Mouse (Mus musculus) heart, postnatal 0 days (tissue): ENCODE measurements around the gene Trmt44. TPM values are rescaled to one million over a fixed set of nuclear protein-coding genes. Genes with fewer than 3 reads are reported as not detected.

Experiments used
- ATAC-seq: fragments of 200-750 bp; cut with Nextera tagmentation; 2 replicates; pipeline ENCODE4 v1.8.0; 2017; ENCODE audit warnings: low read depth, moderate number of reproducible peaks, moderate library complexity; ENCODE audit not compliant: insufficient read depth
- DNase-seq: peaks from one replicate; pipeline ENCODE4 v3.0.0-alpha.2; 2016; ENCODE audit warnings: low spot score
- H3K27ac ChIP-seq: fragments of 300-500 bp; sonication (generic); 2 replicates; pipeline ENCODE4 v1.5.1; 2014; ENCODE audit warnings: low read depth, mild to moderate bottlenecking
- H3K27me3 ChIP-seq: fragments of 300-500 bp; sonication (generic); 2 replicates; pipeline ENCODE4 v1.6.1; 2014; ENCODE audit warnings: low read length, mixed read lengths; ENCODE audit not compliant: control insufficient read depth, insufficient read depth
- H3K36me3 ChIP-seq: fragments of 300-500 bp; sonication (generic); replicated peaks from 2 replicates; pipeline ENCODE4 v1.6.1; 2014; ENCODE audit warnings: low read length, mixed read lengths; ENCODE audit not compliant: control insufficient read depth, insufficient read depth
- H3K4me1 ChIP-seq: fragments of 300-500 bp; sonication (generic); 2 replicates; pipeline ENCODE4 v1.6.1; 2014; ENCODE audit warnings: antibody characterized with exemption; ENCODE audit not compliant: control insufficient read depth, insufficient read depth
- H3K4me2 ChIP-seq: fragments of 300-500 bp; sonication (generic); 2 replicates; pipeline ENCODE4 v1.6.1; 2014; ENCODE audit warnings: low read depth, mild to moderate bottlenecking, low read length, moderate library complexity
- H3K4me3 ChIP-seq: fragments of 300-500 bp; sonication (generic); 2 replicates; pipeline ENCODE4 v1.5.1; 2014; ENCODE audit warnings: low read depth, low read length
- H3K9ac ChIP-seq: fragments of 300-500 bp; sonication (generic); replicated peaks from 2 replicates; pipeline ENCODE4 v1.6.1; 2014; ENCODE audit warnings: low read depth, low read length, mixed read lengths
- H3K9me3 ChIP-seq: fragments of 300-500 bp; sonication (generic); replicated peaks from 2 replicates; pipeline ENCODE4 v1.6.1; 2016; ENCODE audit warnings: low read length; ENCODE audit not compliant: control insufficient read depth
- CTCF ChIP-seq: IDR thresholded peaks from 2 replicates; pipeline ENCODE4 v1.5.1; 2016; ENCODE audit warnings: antibody characterized with exemption, control low read depth, low read depth
- EP300 ChIP-seq: IDR thresholded peaks from 2 replicates; pipeline ENCODE4 v1.6.1; 2016; ENCODE audit warnings: antibody characterized with exemption, low read depth
- WGBS: fragments of 180-500 bp; shearing (Covaris S2); extraction: QIAGEN DNeasy Blood & Tissue Kit; methylation state at CpG from one replicate; pipeline ENCODE4 v1.1.7; 2014; 5-methylcytosine and 5-hydroxymethylcytosine counted together
- polyA plus RNA-seq: library from polyadenylated mRNA; unstranded; fragments of >200 nt; fragmentation: Nextera tagmentation; extraction: Ambion mirVana; gene quantifications from 2 replicates; pipeline ENCODE4 v1.2.1, GENCODE M21; 2015
- total RNA-seq: library from RNA; depleted of rRNA; stranded (reverse); fragments of >200 nt; gene quantifications from 2 replicates; pipeline ENCODE4 v1.2.3, GENCODE M21; 2014; ENCODE audit warnings: low replicate concordance

Trmt44 gene
- total and polyA plus RNA-seq, 2 experiments from 2014 or later: 2.6 to 7.3 TPM

DNA sequence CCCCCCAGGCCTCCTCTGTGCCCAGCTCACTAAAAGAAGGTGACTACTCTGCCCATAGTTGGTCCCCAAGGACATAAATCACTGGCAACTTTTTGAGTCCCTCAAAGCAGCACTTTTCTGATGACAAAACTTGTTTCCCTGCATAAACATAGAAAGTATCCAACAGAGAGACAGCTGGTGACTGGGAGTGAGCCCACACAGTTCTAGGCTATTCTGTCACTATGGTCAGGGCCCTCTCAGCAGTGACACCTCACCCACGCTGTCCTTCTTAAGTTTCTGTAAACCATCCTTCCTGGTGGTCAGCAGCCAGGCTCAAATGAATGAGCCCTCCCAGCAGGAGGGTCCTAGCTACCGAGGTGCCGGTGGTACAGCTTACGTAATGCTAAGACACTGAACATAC, 8.2 kb downstream of the Trmt44 start:
- 88% methylated on average over 4 of the region's 4 CpGs for WGBS
- no peak overlapping the region for H3K9ac ChIP-seq
- no peak overlapping the region for H3K4me3 ChIP-seq
- TF ChIP-seq EP300: no peak
- no peak for TF ChIP-seq CTCF
- H3K4me1 ChIP-seq: peaks cover 15% of the 10 kb centered on the region; the same call in 1 of the 2 replicates
- DNase-seq (no peak), ATAC-seq (no peak)
- H3K4me2 ChIP-seq: no peak overlapping the region
- peaks cover 95% of the 10 kb centered on the region for H3K36me3 ChIP-seq
- no peak overlapping the region for H3K27ac ChIP-seq
- H3K27me3 ChIP-seq: no peaks in the 10 kb centered on the region
- H3K9me3 ChIP-seq: no peaks in the 10 kb centered on the region

- 84% methylated on average over 9 of the region's 9 CpGs for WGBS
- Histone ChIP-seq H3K9ac (no peak overlapping the region), H3K27ac (no peak overlapping the region), H3K4me2 (no peak overlapping the region), H3K4me1 (peaks cover 17% of the 10 kb centered on the region), H3K4me3 (no peak overlapping the region), H3K9me3 (no peaks in the 10 kb centered on the region), H3K36me3 (peaks cover 84% of the 10 kb centered on the region), H3K27me3 (no peaks in the 10 kb centered on the region)
- TF ChIP-seq EP300 (no peak), CTCF (no peak)
- ATAC-seq: no peak
- DNase-seq: no peak
Measured at GRCm38 (mm10) chr5:35565217-35565616, 9.7 kb downstream of the Trmt44 start.

DNA sequence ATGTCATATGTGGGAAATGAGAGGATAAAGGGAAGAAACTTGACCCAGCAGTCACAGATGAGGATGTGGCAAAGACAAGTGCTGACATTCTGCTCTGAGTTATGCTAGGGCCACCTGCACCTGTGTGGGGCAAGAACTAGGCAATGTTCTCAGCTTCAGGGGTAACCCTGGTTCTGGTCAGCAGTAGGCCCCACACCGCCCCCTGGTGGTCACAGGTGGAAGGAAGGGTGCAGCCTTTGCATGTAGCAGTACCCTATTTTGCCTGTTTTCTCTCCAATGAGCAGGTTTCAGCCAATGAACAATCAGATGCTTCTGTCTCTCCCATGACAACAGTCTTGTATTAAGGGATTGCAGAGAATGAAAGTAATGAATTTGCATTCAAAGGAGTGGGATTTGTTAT, 11.4 kb downstream of the Trmt44 start:
- H3K4me1 ChIP-seq: peaks cover 34% of the 10 kb centered on the region
- DNase-seq (peak; percentile 20), ATAC-seq (no peak)
- 6% methylated on average over 1 of the region's 1 CpGs for WGBS
- H3K27ac ChIP-seq: no peak overlapping the region
- H3K9ac ChIP-seq: no peak overlapping the region
- no peak overlapping the region for H3K4me3 ChIP-seq
- no peaks in the 10 kb centered on the region for H3K9me3 ChIP-seq
- H3K36me3 ChIP-seq: peaks cover 72% of the 10 kb centered on the region
- H3K27me3 ChIP-seq: no peaks in the 10 kb centered on the region
- no peak overlapping the region for H3K4me2 ChIP-seq
- TF ChIP-seq CTCF: peak; percentile 86
- no peak for TF ChIP-seq EP300

DNA sequence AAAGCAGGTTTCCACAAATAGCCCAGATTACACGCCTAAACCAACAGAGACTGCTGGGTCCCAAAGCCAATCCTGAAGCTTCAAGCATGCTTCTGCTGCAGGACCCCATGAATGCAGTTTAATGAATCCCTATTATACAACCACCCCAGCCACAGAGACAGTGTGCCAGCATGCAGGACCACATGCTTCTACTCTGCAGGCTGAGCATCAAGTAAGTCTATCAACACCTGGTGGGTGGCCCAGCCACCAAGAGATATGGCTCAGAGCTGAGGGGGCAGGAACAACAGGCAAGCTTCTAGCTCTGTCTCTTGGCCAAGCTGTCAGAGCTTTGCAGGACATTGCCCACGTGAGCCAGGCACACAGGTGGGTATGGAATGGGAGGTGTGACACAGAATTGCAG, 12.3 kb downstream of the Trmt44 start:
- no peak overlapping the region for H3K4me2 ChIP-seq
- H3K27me3 ChIP-seq: no peaks in the 10 kb centered on the region
- DNase-seq (no peak), ATAC-seq (no peak)
- peaks cover 64% of the 10 kb centered on the region for H3K36me3 ChIP-seq
- H3K27ac ChIP-seq: no peak overlapping the region
- no peaks in the 10 kb centered on the region for H3K9me3 ChIP-seq
- peaks cover 42% of the 10 kb centered on the region for H3K4me1 ChIP-seq
- WGBS: 42% methylated on average over 2 of the region's 2 CpGs
- no peak overlapping the region for H3K4me3 ChIP-seq
- no peak overlapping the region for H3K9ac ChIP-seq
- TF ChIP-seq CTCF: no peak

DNA sequence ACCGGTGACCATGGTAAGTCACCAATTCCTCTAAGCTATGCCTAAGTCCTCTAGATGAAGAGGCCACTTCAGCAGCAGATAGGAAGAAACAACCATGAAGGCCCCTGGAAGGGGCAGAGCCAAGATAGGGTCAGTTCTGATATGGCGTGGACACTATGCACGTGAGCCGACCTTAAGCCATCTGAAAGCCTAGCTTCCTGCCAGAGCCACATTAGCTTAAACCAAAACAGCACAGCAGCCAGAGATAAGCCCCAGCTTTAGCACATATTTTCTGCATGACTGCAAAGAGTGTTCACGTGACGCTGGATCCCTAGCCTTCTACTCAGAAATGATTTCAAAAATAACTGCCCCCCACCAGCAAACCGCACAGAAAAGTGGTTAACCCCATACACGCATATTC, 15.4 kb downstream of the Trmt44 start:
- peak; percentile 63 for TF ChIP-seq EP300
- TF ChIP-seq CTCF: no peak
- H3K36me3 ChIP-seq: peaks cover 48% of the 10 kb centered on the region
- DNase-seq: peak; percentile 94
- peaks cover 44% of the 10 kb centered on the region for H3K4me1 ChIP-seq
- H3K4me2 ChIP-seq: no peak overlapping the region
- peak overlapping the region; percentile 85 for H3K27ac ChIP-seq
- no peak overlapping the region for H3K4me3 ChIP-seq
- no peaks in the 10 kb centered on the region for H3K9me3 ChIP-seq
- peak; percentile 88 for ATAC-seq
- WGBS: 14% methylated on average over 8 of the region's 8 CpGs
- H3K27me3 ChIP-seq: no peaks in the 10 kb centered on the region
- H3K9ac ChIP-seq: no peak overlapping the region

DNA sequence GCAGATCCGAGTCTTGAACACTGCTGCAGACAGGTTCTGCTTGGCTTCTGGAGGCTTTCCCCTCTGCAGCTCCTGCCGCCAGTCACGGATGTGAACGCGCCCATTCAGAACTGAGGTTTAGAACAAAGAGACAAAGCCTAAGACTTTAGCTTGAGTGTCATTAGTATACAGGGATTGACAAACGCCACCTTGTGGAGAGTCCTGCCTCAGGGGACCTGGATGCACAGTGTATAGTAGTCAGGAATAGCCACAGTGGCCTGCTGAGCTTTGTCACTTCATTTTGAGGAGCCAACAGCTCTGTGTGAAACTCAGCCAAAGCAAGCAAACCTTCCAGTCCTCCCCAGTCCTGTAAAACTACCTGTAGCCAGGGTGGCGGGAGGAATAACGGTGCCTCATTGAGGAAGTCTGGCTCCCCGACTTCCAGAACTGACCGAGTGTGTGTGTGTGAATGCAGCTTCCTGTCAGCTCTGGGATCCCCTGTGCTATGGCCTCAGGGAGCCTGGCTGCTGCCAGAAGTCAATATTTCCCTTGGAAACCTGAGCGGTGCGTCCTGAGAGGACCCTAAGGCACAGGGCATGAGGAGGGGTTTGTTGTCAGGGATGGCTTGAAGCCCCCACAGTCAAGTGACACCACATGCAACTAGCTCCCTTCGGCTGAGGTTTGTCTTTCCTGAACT, 16.8 kb downstream of the Trmt44 start:
- DNase-seq (no peak), ATAC-seq (no peak)
- 71% methylated on average over 13 of the region's 13 CpGs for WGBS
- TF ChIP-seq EP300 (no peak), CTCF (peak; percentile 49)
- H3K4me3 ChIP-seq: no peak overlapping the region
- no peaks in the 10 kb centered on the region for H3K9me3 ChIP-seq
- no peak overlapping the region for H3K4me2 ChIP-seq
- no peak overlapping the region for H3K9ac ChIP-seq
- H3K36me3 ChIP-seq: peaks cover 38% of the 10 kb centered on the region
- H3K27me3 ChIP-seq: no peaks in the 10 kb centered on the region
- peaks cover 43% of the 10 kb centered on the region for H3K4me1 ChIP-seq
- H3K27ac ChIP-seq: peak overlapping the region; percentile 85; the same call in 1 of the 2 replicates
